In genomic region chr8:70493692-70494415, GRCm38 (mm10) we compare ENCODE assay signal across 10 mouse cellular contexts. TPM values are rescaled to one million over a fixed set of nuclear protein-coding genes. Genes with fewer than 3 reads are reported as not detected.
DNase-seq lines count a peak whose midpoint lies in the region; ATAC-seq and TF ChIP-seq lines count a peak whose summit lies in the region.
"Had no signal": no experiment of that assay in that cellular context is flagged by ENCODE, and none has a peak within 500 bp of the region (broad histone marks: within the 10 kb centered on the region; RNA-seq: fewer than 3 reads in every experiment).

No protein-coding gene starts in this region.

- H3K4me2 ChIP-seq in heart, embryonic 13.5 days, result peak overlapping the region; percentile 72
- peak overlapping the region; percentile 63 for H3K4me2 ChIP-seq in hindbrain, embryonic 12.5 days (replicated peaks)
- peak overlapping the region; percentile 53 for H3K4me2 ChIP-seq in midbrain, embryonic 14.5 days (ENCODE audit: low read length)

- no peak for TF ChIP-seq EP300 in heart, adult 2 months (IDR thresholded peaks at IDR 0.05; ENCODE audit: insufficient read depth, low read depth, low read length)

- no peaks in the 10 kb centered on the region for H3K9me3 ChIP-seq in heart, embryonic 13.5 days
- H3K9me3 ChIP-seq in ES-E14 (ENCODE audit: control insufficient read depth, insufficient read depth, low read depth, low read length), result no peaks in the 10 kb centered on the region
- no peaks in the 10 kb centered on the region for H3K9me3 ChIP-seq in hindbrain, embryonic 12.5 days (replicated peaks)
- no peaks in the 10 kb centered on the region for H3K9me3 ChIP-seq in midbrain, embryonic 14.5 days (ENCODE audit: control insufficient read depth, low read length)

- no peak for ATAC-seq in heart, embryonic 13.5 days (ENCODE audit: extremely low read depth, insufficient number of reproducible peaks, low FRiP score, low TSS enrichment)
- ATAC-seq in hindbrain, embryonic 12.5 days (ENCODE audit: low FRiP score), result no peak
- no peak for ATAC-seq in midbrain, embryonic 14.5 days (ENCODE audit: low FRiP score, low TSS enrichment)
- no peak for ATAC-seq in megakaryocyte-erythroid progenitor cell, adult 5-6 weeks (replicated peaks; ENCODE audit: low FRiP score, low TSS enrichment, poor library complexity, severe bottlenecking)

- 2% methylated on average over 46 of the region's 47 CpGs for WGBS in heart, embryonic 13.5 days
- WGBS in heart, adult 2 months, result 2% methylated on average over 47 of the region's 47 CpGs
- WGBS in hindbrain, embryonic 12.5 days, result under 1% methylated on average over 47 of the region's 47 CpGs
- 1% methylated on average over 47 of the region's 47 CpGs for WGBS in midbrain, embryonic 14.5 days

- no peak for TF ChIP-seq CTCF in heart, adult 2 months (IDR thresholded peaks at IDR 0.05)

- H3K79me2 ChIP-seq in heart, adult 2 months (replicated peaks; ENCODE audit: control insufficient read depth, insufficient read depth, low read length), result no peaks in the 10 kb centered on the region

- H3K4me3 ChIP-seq in heart, embryonic 13.5 days, result peak overlapping the region; percentile 49
- no peak overlapping the region; the same call in 1 of the 2 replicates for H3K4me3 ChIP-seq in heart, adult 2 months
- peak overlapping the region; percentile 38 to 69; a peak in 2 of 4 replicates for H3K4me3 ChIP-seq in ES-E14 (ENCODE audit: insufficient read depth in 1 of 2, low read depth in 1 of 2, low read length in 2 of 2, poor library complexity in 1 of 2, severe bottlenecking in 1 of 2)
- H3K4me3 ChIP-seq in hindbrain, embryonic 12.5 days, result peak overlapping the region; percentile 36
- H3K4me3 ChIP-seq in midbrain, embryonic 14.5 days (replicated peaks; ENCODE audit: low read depth, low read length), result peak overlapping the region; percentile 31

- H3K4me1 ChIP-seq in heart, embryonic 13.5 days, result peaks cover 56% of the 10 kb centered on the region
- peaks cover 3% of the 10 kb centered on the region; the same call in 1 of the 2 replicates for H3K4me1 ChIP-seq in heart, adult 2 months (ENCODE audit: control insufficient read depth, insufficient read depth, low read length)
- H3K4me1 ChIP-seq in ES-E14 (ENCODE audit: control insufficient read depth in 2 of 2, insufficient read depth in 2 of 2, low read length in 2 of 2, poor library complexity in 1 of 2), result peaks cover 3 to 28% of the 10 kb centered on the region in 2 experiments; a peak in 2 of 4 replicates
- peaks cover 47% of the 10 kb centered on the region for H3K4me1 ChIP-seq in hindbrain, embryonic 12.5 days
- peaks cover 17% of the 10 kb centered on the region; the same call in 1 of the 2 replicates for H3K4me1 ChIP-seq in midbrain, embryonic 14.5 days (ENCODE audit: control insufficient read depth, insufficient read depth, low read length)

- intact Hi-C loops in heart, adult 2 months (cut with DNase I), result no loop called here

- peak overlapping the region; percentile 70; the same call in 1 of the 2 replicates for H3K9ac ChIP-seq in heart, embryonic 13.5 days
- H3K9ac ChIP-seq in heart, adult 2 months (ENCODE audit: low read depth, low read length), result no peak overlapping the region
- no peak overlapping the region for H3K9ac ChIP-seq in ES-E14 (ENCODE audit: insufficient read depth, low read depth, low read length, poor library complexity, severe bottlenecking)
- no peak overlapping the region for H3K9ac ChIP-seq in hindbrain, embryonic 12.5 days
- no peak overlapping the region; the same call in 1 of the 2 replicates for H3K9ac ChIP-seq in midbrain, embryonic 14.5 days (replicated peaks; ENCODE audit: low read length)

- H3K36me3 ChIP-seq in heart, embryonic 13.5 days, result no peaks in the 10 kb centered on the region
- H3K36me3 ChIP-seq in heart, adult 2 months (ENCODE audit: control insufficient read depth, insufficient read depth, low read length), result no peaks in the 10 kb centered on the region
- H3K36me3 ChIP-seq in ES-E14 (ENCODE audit: control insufficient read depth, insufficient read depth, low read length, poor library complexity, severe bottlenecking), result no peaks in the 10 kb centered on the region
- H3K36me3 ChIP-seq in hindbrain, embryonic 12.5 days, result no peaks in the 10 kb centered on the region
- no peaks in the 10 kb centered on the region for H3K36me3 ChIP-seq in midbrain, embryonic 14.5 days (ENCODE audit: control insufficient read depth, insufficient read depth, low read length)

- no peak overlapping the region for H3K27ac ChIP-seq in heart, embryonic 13.5 days (replicated peaks)
- no peak overlapping the region for H3K27ac ChIP-seq in heart, adult 2 months
- no peak overlapping the region for H3K27ac ChIP-seq in ES-E14 (ENCODE audit: insufficient read depth, low read depth, low read length, poor library complexity, severe bottlenecking)
- no peak overlapping the region for H3K27ac ChIP-seq in hindbrain, embryonic 12.5 days
- H3K27ac ChIP-seq in midbrain, embryonic 14.5 days (replicated peaks; ENCODE audit: low read depth, low read length), result no peak overlapping the region

- in situ Hi-C loops in ES-E14 (cut with MboI; ENCODE audit: low sequenced_read_pairs in 2 of 2, unreplicated experiment in 2 of 2), result no loop called here

- no peak for DNase-seq in heart, adult 2 months
- DNase-seq in ES-E14 (ENCODE audit: low read depth, low spot score), result no peak
- DNase-seq in midbrain, embryonic 14.5 days, result no peak
- DNase-seq in thymus, postnatal 14 days, result no peak
- DNase-seq in thymus, postnatal 0 days (ENCODE audit: low spot score), result no peak
- DNase-seq: cerebellum, adult 8-10 months had no signal

- peaks cover 100% of the 10 kb centered on the region for H3K27me3 ChIP-seq in heart, embryonic 13.5 days (replicated peaks)
- H3K27me3 ChIP-seq in heart, adult 2 months (ENCODE audit: control insufficient read depth, insufficient read depth, low read length), result peaks cover 22% of the 10 kb centered on the region
- H3K27me3 ChIP-seq in hindbrain, embryonic 12.5 days, result peaks cover 100% of the 10 kb centered on the region
- H3K27me3 ChIP-seq in midbrain, embryonic 14.5 days (ENCODE audit: control insufficient read depth, insufficient read depth, low read length), result peaks cover 93% of the 10 kb centered on the region

- TF ChIP-seq POLR2A in heart, adult 2 months (IDR thresholded peaks at IDR 0.05; ENCODE audit: insufficient read depth, low read depth, low read length), result no peak

RNA-seq across cellular contexts. Expression of gene Crlf1, which starts 0.9 kb away (rescaled TPM):
- 3.7 and 5.5 TPM in 2 replicates for polyA plus RNA-seq in heart, embryonic 13.5 days (2015; fragmentation: Nextera tagmentation; extraction: Ambion mirVana)
- under 1 TPM; 0.68 to 0.89 TPM for total RNA-seq in heart, adult 2 months (2021)
- polyA plus RNA-seq in heart, adult 2 months (2012; rRNA removed), result 0.38 and 2.3 TPM in 2 replicates
- total RNA-seq in ES-E14 (2012; rRNA removed), result 17.0 and 29.3 TPM in 2 replicates
- polyA plus RNA-seq in hindbrain, embryonic 12.5 days (2016; fragmentation: Nextera tagmentation; extraction: Ambion mirVana), result 3.3 and 4.2 TPM in 2 replicates
- 2.1 and 3.0 TPM in 2 replicates for polyA plus RNA-seq in midbrain, embryonic 14.5 days (2014; fragmentation: Nextera tagmentation; extraction: Ambion mirVana)
- total RNA-seq in megakaryocyte-erythroid progenitor cell, adult 5-6 weeks (2014; fragmentation: Nextera tagmentation), result 0.30 and 2.3 TPM in 2 replicates
- not detected in 2 replicates for total RNA-seq in megakaryocyte-erythroid progenitor cell, adult 5-6 weeks (2017)
- 0.10 and 0.27 TPM in 2 replicates for polyA plus RNA-seq in thymus, postnatal 0 days (2015; fragmentation: Nextera tagmentation; extraction: Ambion mirVana)
- total RNA-seq: hematopoietic stem cell, adult 5-6 weeks had no signal

RNA-seq across cellular contexts. Expression of gene Tmem59l, which starts 6.7 kb away (rescaled TPM):
- 0.45 and 0.76 TPM in 2 replicates for polyA plus RNA-seq in heart, embryonic 13.5 days (2015; fragmentation: Nextera tagmentation; extraction: Ambion mirVana)
- not detected for total RNA-seq in heart, adult 2 months (2021)
- 0.21 and 0.53 TPM in 2 replicates for polyA plus RNA-seq in heart, adult 2 months (2012; rRNA removed)
- total RNA-seq in ES-E14 (2012; rRNA removed), result 5.3 and 8.0 TPM in 2 replicates
- polyA plus RNA-seq in hindbrain, embryonic 12.5 days (2016; fragmentation: Nextera tagmentation; extraction: Ambion mirVana), result 27.0 and 29.2 TPM in 2 replicates
- polyA plus RNA-seq in midbrain, embryonic 14.5 days (2014; fragmentation: Nextera tagmentation; extraction: Ambion mirVana), result 104 and 143 TPM in 2 replicates
- total RNA-seq in megakaryocyte-erythroid progenitor cell, adult 5-6 weeks (2014; fragmentation: Nextera tagmentation), result not detected in 2 replicates
- total RNA-seq in megakaryocyte-erythroid progenitor cell, adult 5-6 weeks (2017), result not detected in 2 replicates
- polyA plus RNA-seq in thymus, postnatal 0 days (2015; fragmentation: Nextera tagmentation; extraction: Ambion mirVana), result 0.09 and 0.10 TPM in 2 replicates

RNA-seq across cellular contexts. Expression of gene Rex1bd, which starts 12.7 kb away (rescaled TPM):
- 116 and 125 TPM in 2 replicates for polyA plus RNA-seq in heart, embryonic 13.5 days (2015; fragmentation: Nextera tagmentation; extraction: Ambion mirVana)
- 100 to 1,000 TPM; 111 to 118 TPM for total RNA-seq in heart, adult 2 months (2021)
- 129 and 145 TPM in 2 replicates for polyA plus RNA-seq in heart, adult 2 months (2012; rRNA removed)
- total RNA-seq in ES-E14 (2012; rRNA removed), result 125 and 130 TPM in 2 replicates
- polyA plus RNA-seq in hindbrain, embryonic 12.5 days (2016; fragmentation: Nextera tagmentation; extraction: Ambion mirVana), result 118 TPM in 2 replicates
- polyA plus RNA-seq in midbrain, embryonic 14.5 days (2014; fragmentation: Nextera tagmentation; extraction: Ambion mirVana), result 152 and 190 TPM in 2 replicates
- total RNA-seq in megakaryocyte-erythroid progenitor cell, adult 5-6 weeks (2014; fragmentation: Nextera tagmentation), result 53.5 and 57.0 TPM in 2 replicates
- total RNA-seq in megakaryocyte-erythroid progenitor cell, adult 5-6 weeks (2017), result 25.8 and 48.7 TPM in 2 replicates
- 170 and 181 TPM in 2 replicates for polyA plus RNA-seq in thymus, postnatal 0 days (2015; fragmentation: Nextera tagmentation; extraction: Ambion mirVana)

RNA-seq across cellular contexts. Expression of gene Uba52, which starts 16.7 kb away (rescaled TPM):
- 842 and 891 TPM in 2 replicates for polyA plus RNA-seq in heart, embryonic 13.5 days (2015; fragmentation: Nextera tagmentation; extraction: Ambion mirVana)
- total RNA-seq in heart, adult 2 months (2021), result 1,000 to 10,000 TPM; 1,480 to 1,595 TPM
- polyA plus RNA-seq in heart, adult 2 months (2012; rRNA removed), result 439 and 626 TPM in 2 replicates
- total RNA-seq in ES-E14 (2012; rRNA removed), result 3,214 and 4,257 TPM in 2 replicates
- polyA plus RNA-seq in hindbrain, embryonic 12.5 days (2016; fragmentation: Nextera tagmentation; extraction: Ambion mirVana), result 633 and 755 TPM in 2 replicates
- 696 and 821 TPM in 2 replicates for polyA plus RNA-seq in midbrain, embryonic 14.5 days (2014; fragmentation: Nextera tagmentation; extraction: Ambion mirVana)
- 2,751 and 3,393 TPM in 2 replicates for total RNA-seq in megakaryocyte-erythroid progenitor cell, adult 5-6 weeks (2014; fragmentation: Nextera tagmentation)
- 4,463 and 5,230 TPM in 2 replicates for total RNA-seq in megakaryocyte-erythroid progenitor cell, adult 5-6 weeks (2017)
- 1,327 and 1,441 TPM in 2 replicates for polyA plus RNA-seq in thymus, postnatal 0 days (2015; fragmentation: Nextera tagmentation; extraction: Ambion mirVana)

RNA-seq across cellular contexts. Expression of gene Klhl26, which starts 17.1 kb away (rescaled TPM):
- polyA plus RNA-seq in heart, embryonic 13.5 days (2015; fragmentation: Nextera tagmentation; extraction: Ambion mirVana), result 11.2 and 12.4 TPM in 2 replicates
- total RNA-seq in heart, adult 2 months (2021), result 1 to 10 TPM; 8.1 to 8.6 TPM
- polyA plus RNA-seq in heart, adult 2 months (2012; rRNA removed), result 18.8 and 21.2 TPM in 2 replicates
- 21.4 and 22.8 TPM in 2 replicates for total RNA-seq in ES-E14 (2012; rRNA removed)
- 22.2 and 23.9 TPM in 2 replicates for polyA plus RNA-seq in hindbrain, embryonic 12.5 days (2016; fragmentation: Nextera tagmentation; extraction: Ambion mirVana)
- 24.2 and 27.2 TPM in 2 replicates for polyA plus RNA-seq in midbrain, embryonic 14.5 days (2014; fragmentation: Nextera tagmentation; extraction: Ambion mirVana)
- 8.4 and 9.5 TPM in 2 replicates for total RNA-seq in megakaryocyte-erythroid progenitor cell, adult 5-6 weeks (2014; fragmentation: Nextera tagmentation)
- 6.0 and 8.2 TPM in 2 replicates for total RNA-seq in megakaryocyte-erythroid progenitor cell, adult 5-6 weeks (2017)
- polyA plus RNA-seq in thymus, postnatal 0 days (2015; fragmentation: Nextera tagmentation; extraction: Ambion mirVana), result 8.0 and 8.4 TPM in 2 replicates

Comparison
In these comparisons a context has a peak if more than half of its experiments do, and no peak if none do; other contexts are left out.
1. RNA of gene Tmem59l, which starts 6.7 kb away (polyA plus RNA-seq): 104 to 143 TPM in midbrain, embryonic 14.5 days and 27.0 to 29.2 TPM in hindbrain, embryonic 12.5 days; 0.45 to 0.76 TPM in heart, embryonic 13.5 days, 0.21 to 0.53 TPM in heart, adult 2 months and 0.09 to 0.10 TPM in thymus, postnatal 0 days; every median in the first group is over 10 times any median in the second.
2. Peak in every context shown above with its lines, with median percentiles within 50 percentile points of each other: H3K4me2 ChIP-seq.